Mouse (Mus musculus) small intestine, adult 2 months (tissue): ENCODE results near the gene Slc32a1.

ENCODE experiments used
- CTCF ChIP-seq: fragments of 200-500 bp; IDR thresholded peaks from 2 replicates; pipeline ENCODE4 v1.5.1; 2012; ENCODE audit warnings: low read depth, mild to moderate bottlenecking, control low read depth, inconsistent platforms, low read length, moderate library complexity, mixed read lengths; ENCODE audit not compliant: insufficient replicate concordance, insufficient read length; ENCODE audit errors: extremely low read depth
- POLR2A ChIP-seq: fragments of 200-500 bp; IDR thresholded peaks from 2 replicates; pipeline ENCODE4 v1.6.1; 2012; ENCODE audit warnings: low read depth, mild to moderate bottlenecking, control low read depth, inconsistent platforms, low read length, moderate library complexity

- no peak for TF ChIP-seq POLR2A
- TF ChIP-seq CTCF: no peak
These were observed 7.9 kb upstream of the Slc32a1 start for GRCm38 (mm10) chr2:158602663-158603062.
